Mouse (Mus musculus): ENCODE measurements around the gene Prr23a1.
"Not testable (repeated sequence)": the region's sequence is repeated elsewhere in the genome, so short reads cannot be mapped to it uniquely, and the experiment has no call there.

The Prr23a1 gene

DNA sequence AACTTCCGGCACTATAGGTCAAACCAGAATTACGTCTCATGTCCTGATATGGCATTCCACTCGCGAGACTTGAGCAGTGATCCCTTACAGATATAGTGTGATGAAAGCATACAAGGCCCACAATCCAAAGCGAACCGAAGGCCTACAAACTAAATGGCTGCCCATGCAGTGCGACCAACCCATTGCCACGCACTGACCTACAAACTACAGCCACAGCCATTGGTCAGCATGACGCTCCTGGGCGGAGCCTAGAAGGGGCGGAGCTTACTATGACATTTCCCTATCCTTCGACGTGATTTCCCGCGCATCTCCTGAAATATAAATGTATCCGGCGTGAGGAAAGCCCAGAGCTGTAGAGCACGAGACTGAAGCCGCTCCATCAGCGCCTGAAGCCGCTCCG, at the start of gene Prr23a1:
TSS of gene Prr23a1 (plus strand) at position 387 of the 400 bp plus-strand sequence.
- no peak for ATAC-seq (ENCODE audit: insufficient number of reproducible peaks, low FRiP score, low TSS enrichment)

DNA sequence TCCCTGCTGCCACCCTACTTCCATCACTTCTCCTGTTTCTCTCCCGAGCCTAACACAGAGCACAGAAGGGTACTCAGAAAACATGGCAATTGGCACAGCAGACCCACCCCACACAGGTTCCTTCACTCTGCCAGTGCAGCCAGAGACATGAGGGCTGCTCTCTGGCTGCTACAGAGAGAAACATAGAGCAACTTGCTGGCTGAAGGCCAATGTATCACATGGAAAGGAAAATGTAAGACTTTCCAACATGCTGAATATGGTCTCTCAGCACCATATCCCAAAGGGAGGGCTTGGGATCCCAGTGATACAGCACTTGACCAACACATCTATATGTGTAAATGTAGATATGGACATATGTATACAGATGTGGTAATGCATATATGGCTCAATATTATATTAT, 43.3 kb upstream of the Prr23a1 start:
- no peak for ATAC-seq (ENCODE audit: insufficient number of reproducible peaks, low FRiP score, low TSS enrichment)

- ATAC-seq (ENCODE audit: insufficient number of reproducible peaks, low FRiP score, low TSS enrichment): no peak
These were observed 38.3 kb upstream of the Prr23a1 start for GRCm38 (mm10) chr9:98803971-98804370.

GRCm38 (mm10) chr9:98805511-98805910, 36.8 kb upstream of the Prr23a1 start:
- no peak for ATAC-seq (ENCODE audit: insufficient number of reproducible peaks, low FRiP score, low TSS enrichment)

DNA sequence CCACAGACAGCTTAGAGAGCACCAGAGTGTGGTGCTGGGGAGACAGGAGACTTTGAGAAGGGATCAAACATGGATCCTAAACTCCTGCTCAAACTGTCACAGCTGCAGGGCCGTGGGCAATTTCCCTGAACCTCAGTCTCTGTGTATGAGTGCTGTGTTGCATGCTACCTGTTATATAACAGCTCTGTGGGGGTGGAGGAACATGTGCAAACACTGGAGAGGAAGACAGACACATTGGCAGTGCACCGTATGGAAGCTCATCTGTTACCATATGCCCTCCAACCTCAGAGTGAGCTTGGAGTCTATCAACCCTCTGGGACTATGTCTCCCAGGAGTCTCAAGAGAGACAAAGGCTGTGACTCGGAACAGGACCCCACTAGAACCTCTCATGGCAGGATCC, 36.4 kb upstream of the Prr23a1 start:
- no peak for ATAC-seq (ENCODE audit: insufficient number of reproducible peaks, low FRiP score, low TSS enrichment)

DNA sequence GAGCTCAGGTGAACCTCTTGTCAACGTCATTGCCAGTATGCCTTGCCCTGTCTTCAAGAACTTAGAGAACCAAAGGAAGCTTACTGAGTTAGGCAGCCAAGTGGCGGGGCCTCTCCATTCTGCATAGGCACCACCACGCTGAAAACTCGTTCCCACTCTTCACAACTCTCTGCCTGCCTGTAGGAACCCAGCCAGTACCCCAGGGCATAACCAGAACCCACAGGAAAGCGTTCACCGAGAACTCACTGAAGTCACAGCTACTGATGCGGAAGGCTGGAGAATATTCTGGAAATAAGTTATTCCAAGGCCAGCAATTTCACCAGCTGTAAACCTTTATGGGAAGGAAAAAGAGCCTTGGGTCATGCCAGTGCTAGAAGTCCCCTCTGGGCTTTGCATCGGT, 34.7 kb upstream of the Prr23a1 start:
- ATAC-seq (ENCODE audit: insufficient number of reproducible peaks, low FRiP score, low TSS enrichment): no peak

- ATAC-seq (ENCODE audit: insufficient number of reproducible peaks, low FRiP score, low TSS enrichment): not testable (repeated sequence)
These were observed 32.8 kb upstream of the Prr23a1 start for GRCm38 (mm10) chr9:98809526-98809925.

DNA sequence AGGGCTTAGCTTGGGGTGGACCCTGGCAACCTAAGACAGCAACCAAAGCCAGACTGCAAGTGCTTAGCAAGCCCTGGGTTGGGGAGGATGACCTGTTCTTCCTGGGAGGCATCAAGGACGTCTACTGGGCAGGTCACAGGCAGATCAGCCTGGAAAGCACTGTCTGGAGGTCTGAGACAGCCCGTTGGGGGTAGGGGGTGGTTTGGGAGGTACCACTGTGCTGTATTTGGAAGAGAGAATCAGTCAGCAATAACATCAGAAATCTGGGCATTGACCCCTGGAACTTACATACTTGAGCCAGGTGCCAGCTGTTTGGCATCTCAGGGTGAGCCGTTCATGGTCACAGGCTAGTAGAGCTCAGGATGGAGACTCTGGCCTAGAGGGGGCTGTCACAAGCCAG, 26.2 kb upstream of the Prr23a1 start:
- no peak for ATAC-seq (ENCODE audit: insufficient number of reproducible peaks, low FRiP score, low TSS enrichment)

GRCm38 (mm10) chr9:98817592-98817991, 24.7 kb upstream of the Prr23a1 start:
- no peak for ATAC-seq (ENCODE audit: insufficient number of reproducible peaks, low FRiP score, low TSS enrichment)

DNA sequence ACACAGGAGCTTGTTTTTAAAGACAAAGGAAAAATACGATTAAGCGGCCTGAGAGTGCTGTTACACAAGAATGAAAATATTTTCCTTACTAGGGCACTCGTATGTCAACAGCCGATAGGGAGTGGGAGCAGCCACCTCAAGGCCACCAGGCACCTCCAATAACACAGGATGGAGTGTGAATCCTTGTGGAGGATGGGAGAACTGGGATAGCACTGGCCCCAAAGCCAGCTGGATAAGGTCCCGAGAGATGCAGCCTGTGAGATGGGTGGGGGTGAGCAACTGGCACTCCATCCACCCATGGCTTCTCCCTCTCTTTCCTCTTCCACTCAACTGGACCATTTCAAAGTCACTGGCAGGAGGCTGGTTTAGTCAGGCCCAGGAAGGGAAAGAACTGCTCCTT, 23.3 kb upstream of the Prr23a1 start:
- no peak for ATAC-seq (ENCODE audit: insufficient number of reproducible peaks, low FRiP score, low TSS enrichment)

- no peak for ATAC-seq (ENCODE audit: insufficient number of reproducible peaks, low FRiP score, low TSS enrichment)
These were observed 22.8 kb upstream of the Prr23a1 start for GRCm38 (mm10) chr9:98819481-98819880.

DNA sequence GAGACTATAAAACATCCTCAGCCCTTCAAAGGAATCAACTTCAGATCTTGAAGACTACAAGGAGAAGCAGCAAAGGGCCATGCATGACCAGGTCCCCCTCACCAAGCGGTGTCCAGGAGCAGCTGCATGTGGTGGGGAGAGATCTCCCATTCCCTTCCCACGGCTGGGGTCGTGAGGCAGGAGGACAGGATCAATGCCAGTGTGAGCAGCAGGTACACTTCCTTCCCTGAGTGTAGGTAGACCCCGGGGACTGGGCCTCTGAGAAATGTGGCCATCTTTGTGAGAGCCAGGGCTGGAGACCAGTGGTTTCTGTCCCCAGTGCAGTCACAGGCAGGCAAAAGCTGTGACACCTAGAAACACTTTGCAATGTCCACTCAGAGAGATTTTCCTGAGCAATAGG, 21.8 kb upstream of the Prr23a1 start:
- no peak for ATAC-seq (ENCODE audit: insufficient number of reproducible peaks, low FRiP score, low TSS enrichment)

- ATAC-seq (ENCODE audit: insufficient number of reproducible peaks, low FRiP score, low TSS enrichment): no peak
These were observed 21.2 kb upstream of the Prr23a1 start for GRCm38 (mm10) chr9:98821067-98821466.

- ATAC-seq (ENCODE audit: insufficient number of reproducible peaks, low FRiP score, low TSS enrichment): no peak
These were observed 18.5 kb upstream of the Prr23a1 start for GRCm38 (mm10) chr9:98823805-98824204.

DNA sequence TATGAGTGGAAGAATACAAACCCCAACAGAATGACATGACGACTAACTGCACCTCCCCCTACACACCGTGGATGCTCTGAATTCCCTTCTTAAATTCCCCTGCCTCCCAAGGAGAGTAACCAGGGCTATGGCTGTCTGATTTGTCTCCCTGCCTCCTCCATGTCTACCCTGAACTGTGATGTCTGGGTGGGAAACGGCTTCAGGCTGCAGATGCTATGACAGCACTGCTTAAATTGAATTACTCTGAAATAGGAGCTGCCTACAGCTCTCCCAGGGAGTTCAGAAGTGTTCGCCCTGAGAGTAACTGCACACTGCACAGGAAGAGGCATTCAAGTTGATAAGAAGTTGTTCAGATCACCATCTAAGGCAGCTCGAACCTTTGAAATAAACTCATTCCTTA, 12.8 kb upstream of the Prr23a1 start:
- ATAC-seq (ENCODE audit: insufficient number of reproducible peaks, low FRiP score, low TSS enrichment): no peak

DNA sequence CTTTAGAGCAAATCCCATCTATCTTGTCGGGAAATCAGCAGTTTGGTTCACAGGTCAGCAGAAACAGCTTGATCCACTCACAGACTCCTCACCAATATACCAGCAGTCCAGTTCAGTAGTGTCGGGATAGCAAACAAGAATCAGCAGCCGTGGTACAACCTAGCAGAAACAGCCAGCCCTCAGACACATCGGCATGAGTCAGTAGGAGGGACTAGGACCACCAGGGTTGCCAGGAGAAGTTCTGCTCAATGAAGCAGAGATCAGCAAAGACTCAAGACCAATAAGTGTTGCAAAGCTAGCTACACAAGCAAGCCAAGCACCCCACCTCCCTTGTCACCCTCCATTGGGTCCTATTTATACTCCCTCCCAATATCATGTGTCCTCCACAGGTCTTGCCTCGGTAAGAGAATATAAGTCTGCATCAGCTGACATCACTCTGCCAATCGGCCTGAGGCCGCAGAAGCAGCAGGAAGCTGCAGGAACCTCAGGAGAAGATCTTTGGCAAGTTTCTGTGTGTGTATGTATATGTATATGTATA, 4.7 kb upstream of the Prr23a1 start:
- ATAC-seq (ENCODE audit: insufficient number of reproducible peaks, low FRiP score, low TSS enrichment): no peak

DNA sequence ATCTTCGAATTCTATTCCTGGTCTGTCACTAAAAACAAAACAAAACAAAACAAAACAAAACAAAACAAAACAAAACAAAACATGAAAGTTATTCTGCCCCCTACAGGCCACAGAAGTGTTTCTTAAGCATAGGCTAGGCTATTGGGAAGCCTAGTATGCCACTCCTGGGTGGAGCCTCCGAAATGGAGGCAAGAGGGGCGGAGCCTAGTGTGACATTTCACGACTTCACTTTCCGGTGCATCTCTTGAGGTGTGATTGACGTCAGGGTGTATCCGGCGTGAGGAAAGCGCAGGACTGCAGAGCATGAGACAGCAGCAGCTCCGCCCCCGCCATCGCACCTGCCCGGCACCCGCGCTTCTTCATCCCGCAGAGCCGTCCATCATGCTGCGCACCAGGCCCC, 13.9 kb downstream of the Prr23a1 start, which contains the start of gene Prr23a2:
TSS of gene Prr23a2 (plus strand) at position 285 of the 400 bp plus-strand sequence.
- ATAC-seq (ENCODE audit: insufficient number of reproducible peaks, low FRiP score, low TSS enrichment): no peak

DNA sequence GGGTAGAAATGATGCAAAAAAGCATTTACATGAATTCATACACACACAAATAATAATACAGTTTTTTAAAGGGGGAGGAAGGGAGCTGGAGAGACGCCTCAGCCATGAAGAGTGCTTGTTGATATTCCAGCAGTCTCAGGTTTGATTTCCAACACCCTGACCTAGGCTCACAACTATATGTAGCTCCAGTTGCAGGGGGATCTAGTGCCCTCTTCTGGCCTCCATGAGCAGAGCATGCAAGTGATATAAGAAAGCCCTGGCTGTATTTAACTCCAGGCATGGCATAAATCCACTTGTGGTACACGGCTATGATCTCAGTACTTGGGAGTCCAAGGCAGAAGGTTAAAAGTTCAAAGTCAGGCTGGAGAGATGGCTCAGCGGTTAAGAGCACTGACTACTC, 21.2 kb downstream of the Prr23a1 start:
- no peak for ATAC-seq (ENCODE audit: insufficient number of reproducible peaks, low FRiP score, low TSS enrichment)

DNA sequence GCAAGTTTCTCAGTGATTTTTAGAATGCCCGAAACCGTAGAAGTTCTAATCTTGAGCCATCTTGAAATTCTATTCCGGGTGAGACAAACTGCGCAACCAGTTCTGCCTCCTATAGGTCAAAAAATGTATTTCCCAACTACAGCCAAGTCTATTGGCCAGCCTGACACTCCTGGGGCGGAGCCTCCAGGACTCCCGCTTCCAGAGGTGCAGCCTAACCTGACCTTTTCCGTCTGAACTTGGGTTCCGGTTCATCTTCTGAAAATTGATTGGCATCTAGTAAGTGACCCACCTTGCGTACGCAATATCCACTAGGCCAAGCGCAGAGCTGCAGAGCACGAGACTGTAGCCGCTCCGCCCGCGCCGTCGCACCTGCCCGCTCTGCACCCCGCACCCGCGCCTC, 22.3 kb downstream of the Prr23a1 start, which contains the start of gene Prr23a3:
TSS of gene Prr23a3 (plus strand) at position 197 of the 400 bp plus-strand sequence.
- no peak for ATAC-seq (ENCODE audit: insufficient number of reproducible peaks, low FRiP score, low TSS enrichment)
